Mouse (Mus musculus) small intestine, adult 2 months (tissue): Measurements from ENCODE around the gene Gpr132.

Experiments
- CTCF ChIP-seq: fragments of 200-500 bp; IDR thresholded peaks from 2 replicates; pipeline ENCODE4 v1.5.1; 2012; ENCODE audit warnings: low read depth, mild to moderate bottlenecking, control low read depth, inconsistent platforms, low read length, moderate library complexity, mixed read lengths; ENCODE audit not compliant: insufficient replicate concordance, insufficient read length; ENCODE audit errors: extremely low read depth
- POLR2A ChIP-seq: fragments of 200-500 bp; IDR thresholded peaks from 2 replicates; pipeline ENCODE4 v1.6.1; 2012; ENCODE audit warnings: low read depth, mild to moderate bottlenecking, control low read depth, inconsistent platforms, low read length, moderate library complexity

GRCm38 (mm10) chr12:112840209-112841086, 27.6 kb downstream of the Gpr132 start:
- TF ChIP-seq CTCF: no peak
- TF ChIP-seq POLR2A: no peak
